Mouse (Mus musculus) testis, adult 2 months (tissue): ENCODE results near the gene Uqcr11. TPM values are rescaled to one million over a fixed set of nuclear protein-coding genes. Genes with fewer than 3 reads are reported as not detected.

Experiments
- H3K27ac ChIP-seq: fragments of 200-500 bp; 2 replicates; pipeline ENCODE4 v1.5.1; 2012; ENCODE audit warnings: low read depth, low read length; ENCODE audit not compliant: control insufficient read depth, insufficient read depth
- H3K27me3 ChIP-seq: fragments of 200-500 bp; 2 replicates; pipeline ENCODE4 v1.6.1; 2012; ENCODE audit warnings: mild to moderate bottlenecking, low read length, moderate library complexity; ENCODE audit not compliant: control insufficient read depth, insufficient read depth
- H3K36me3 ChIP-seq: fragments of 200-500 bp; 2 replicates; pipeline ENCODE4 v1.6.1; 2012; ENCODE audit warnings: mild to moderate bottlenecking, low read length; ENCODE audit not compliant: control insufficient read depth, insufficient read depth
- H3K4me1 ChIP-seq: fragments of 200-500 bp; 2 replicates; pipeline ENCODE4 v1.6.1; 2012; ENCODE audit warnings: low read length; ENCODE audit not compliant: control insufficient read depth, insufficient read depth
- H3K4me3 ChIP-seq: fragments of 200-500 bp; 2 replicates; pipeline ENCODE4 v1.5.1; 2012; ENCODE audit warnings: low read depth, mild to moderate bottlenecking, low read length, moderate library complexity, mixed read lengths; ENCODE audit not compliant: control insufficient read depth
- CTCF ChIP-seq: fragments of 200-500 bp; IDR thresholded peaks from 2 replicates; pipeline ENCODE4 v1.5.1; 2012; ENCODE audit warnings: low read depth, mild to moderate bottlenecking, inconsistent platforms, low read length, moderate library complexity; ENCODE audit not compliant: control insufficient read depth, insufficient read depth, insufficient replicate concordance
- POLR2A ChIP-seq: fragments of 200-500 bp; IDR thresholded peaks from 2 replicates; pipeline ENCODE4 v1.6.1; 2012; ENCODE audit warnings: low read depth, mild to moderate bottlenecking, inconsistent platforms, low read length, moderate library complexity; ENCODE audit not compliant: control insufficient read depth
- polyA plus RNA-seq: library from polyadenylated mRNA; depleted of rRNA; stranded (reverse); fragments of >200 nt; gene quantifications from 2 replicates; pipeline ENCODE4 v1.2.3, GENCODE M21; 2012

Gene Uqcr11
- polyA plus RNA-seq, 1 experiment = 446 TPM

DNA sequence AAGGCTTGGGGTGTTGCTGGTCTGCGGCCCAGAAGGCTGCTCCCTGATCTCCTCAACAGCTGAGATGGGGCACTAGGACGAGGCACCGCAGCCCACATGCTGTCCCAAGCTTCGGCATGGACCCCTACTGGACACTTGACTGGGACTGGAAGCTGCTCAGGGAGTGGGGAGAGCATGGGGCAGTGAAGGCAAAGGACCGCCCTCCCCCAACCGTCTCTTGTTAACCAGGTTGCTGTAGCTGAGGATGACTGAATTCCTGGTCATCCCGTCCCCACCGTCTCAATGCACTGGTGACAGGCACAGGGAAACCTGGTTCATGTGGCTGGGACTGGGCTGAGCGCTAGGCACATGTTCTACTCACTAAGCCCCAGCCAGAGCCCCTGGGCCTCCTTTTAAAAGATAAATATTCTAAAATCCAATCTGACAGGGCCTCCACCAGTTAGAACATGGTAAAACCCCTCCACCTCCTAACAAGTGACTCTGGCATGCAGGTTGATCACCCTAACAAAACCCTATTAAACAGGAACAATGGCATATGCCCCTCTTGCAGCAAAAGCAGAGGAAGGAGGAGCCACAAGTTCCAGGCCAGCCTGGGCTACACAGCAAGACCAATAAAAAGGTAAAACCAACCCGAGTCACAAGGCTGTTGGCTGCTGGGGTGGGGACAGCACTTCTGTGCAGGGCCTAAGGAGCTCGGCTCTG, 9.7 kb downstream of the Uqcr11 start:
- H3K27ac ChIP-seq = no peak overlapping the region
- H3K36me3 ChIP-seq = no peaks in the 10 kb centered on the region; the same call in 1 of the 2 replicates
- no peak for TF ChIP-seq CTCF
- no peak for TF ChIP-seq POLR2A
- H3K4me3 ChIP-seq = no peak overlapping the region
- H3K4me1 ChIP-seq = peaks cover 15% of the 10 kb centered on the region
- no peaks in the 10 kb centered on the region for H3K27me3 ChIP-seq

DNA sequence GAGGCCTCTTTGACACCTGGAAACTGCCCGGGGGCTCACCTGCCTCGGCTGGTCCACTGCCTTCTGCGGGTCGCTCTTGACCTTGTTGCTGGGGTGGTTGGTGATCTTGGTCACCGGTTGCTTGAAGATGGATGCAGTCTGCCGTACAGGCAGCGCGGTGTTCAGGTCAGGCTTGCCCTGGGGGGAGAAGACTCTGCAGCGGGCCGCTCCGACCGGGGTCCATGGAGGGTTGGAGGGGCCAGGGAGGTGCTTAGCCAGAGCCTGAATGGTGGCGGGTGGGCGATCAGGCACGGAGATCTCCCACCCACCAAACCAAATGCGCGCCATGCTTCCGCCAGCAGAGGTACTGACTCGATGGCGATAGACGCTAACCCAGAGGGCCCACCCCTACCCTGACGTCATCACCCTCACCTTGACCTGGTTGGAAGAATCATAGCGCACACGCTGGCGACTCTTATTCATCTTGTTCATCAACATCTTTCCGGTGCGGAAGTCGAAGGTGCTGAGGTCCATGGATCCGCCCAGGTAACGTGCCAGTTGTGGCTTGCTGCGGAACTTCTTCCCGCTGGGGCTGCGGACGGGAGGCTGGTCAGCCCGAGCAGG, 11.5 kb downstream of the Uqcr11 start:
- Histone ChIP-seq H3K4me3 (no peak overlapping the region), H3K36me3 (no peaks in the 10 kb centered on the region; the same call in 1 of the 2 replicates), H3K27ac (no peak overlapping the region), H3K27me3 (no peaks in the 10 kb centered on the region), H3K4me1 (peaks cover 11% of the 10 kb centered on the region)
- TF ChIP-seq CTCF (no peak), POLR2A (no peak)

DNA sequence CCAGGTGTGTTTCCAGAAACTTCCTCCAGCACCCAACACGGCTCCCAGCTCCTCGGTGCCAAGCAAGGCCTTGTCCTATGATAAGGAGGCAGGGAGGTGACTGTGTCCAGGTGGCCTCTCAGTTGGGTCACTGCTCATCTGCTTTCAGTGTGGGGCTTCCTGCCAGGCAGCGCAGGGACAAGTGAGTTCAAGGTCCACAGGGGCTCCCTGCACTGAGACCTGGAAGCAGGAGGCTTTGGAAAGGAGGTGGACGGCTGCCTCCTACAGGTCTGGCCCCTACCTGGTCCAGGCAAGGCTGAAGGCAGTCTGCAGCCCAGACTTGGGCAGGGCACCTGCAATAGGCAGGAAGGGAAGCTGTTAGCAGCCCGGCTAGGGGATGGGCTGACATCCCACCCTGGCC, 13.9 kb downstream of the Uqcr11 start:
- H3K27ac ChIP-seq = no peak overlapping the region
- TF ChIP-seq POLR2A = no peak
- H3K4me1 ChIP-seq = peaks cover 14% of the 10 kb centered on the region
- no peaks in the 10 kb centered on the region for H3K27me3 ChIP-seq
- no peaks in the 10 kb centered on the region; the same call in 1 of the 2 replicates for H3K36me3 ChIP-seq
- no peak overlapping the region for H3K4me3 ChIP-seq

DNA sequence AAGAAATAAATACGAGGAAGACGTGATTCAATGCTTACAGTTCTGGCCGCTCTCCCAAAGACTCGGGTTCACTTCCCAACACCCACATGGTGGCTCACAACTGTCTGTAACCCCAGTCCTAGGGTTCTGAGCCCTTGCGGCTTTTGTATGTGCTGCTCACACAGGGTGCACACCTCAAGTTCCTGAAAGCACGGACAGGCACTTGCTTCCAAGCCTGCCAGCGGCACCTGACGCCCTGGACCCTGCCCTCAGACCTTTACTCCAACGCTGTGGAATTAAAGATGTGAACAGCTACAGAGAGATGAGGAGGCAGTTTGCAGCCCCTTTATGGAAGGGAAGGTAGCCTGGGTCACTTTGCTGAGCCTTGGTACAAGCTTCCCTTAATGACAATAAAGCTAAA, 15.9 kb downstream of the Uqcr11 start:
- Histone ChIP-seq H3K4me3 (no peak overlapping the region), H3K27me3 (no peaks in the 10 kb centered on the region), H3K36me3 (no peaks in the 10 kb centered on the region; the same call in 1 of the 2 replicates), H3K27ac (no peak overlapping the region), H3K4me1 (peaks cover 17% of the 10 kb centered on the region)
- TF ChIP-seq CTCF = no peak
- no peak for TF ChIP-seq POLR2A

DNA sequence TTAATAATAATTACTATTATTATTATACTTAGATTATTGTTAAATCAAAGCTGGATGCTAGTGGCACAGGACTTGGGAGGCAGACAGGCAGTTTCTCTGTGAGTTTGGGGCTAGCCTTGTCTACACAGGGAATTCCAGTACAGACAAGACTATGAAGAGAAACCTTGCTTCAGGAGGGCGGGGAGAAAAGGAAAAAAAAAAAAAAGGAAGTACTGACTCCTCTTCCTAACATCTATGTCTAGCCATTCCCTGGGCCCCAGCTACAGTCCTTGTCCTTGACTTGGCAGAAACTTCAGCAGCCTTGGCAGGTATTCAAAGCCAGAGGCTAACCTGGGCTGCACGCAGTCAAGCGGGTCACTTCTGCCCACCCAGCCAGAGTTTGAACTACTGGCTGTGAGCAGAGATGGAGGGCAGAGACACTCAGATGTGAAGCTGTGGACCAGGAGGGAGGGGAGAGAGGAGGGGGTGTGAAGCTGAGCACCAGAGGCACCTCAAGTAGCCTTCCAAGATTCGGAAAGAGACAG, 17.4 kb downstream of the Uqcr11 start:
- Histone ChIP-seq H3K27ac (no peak overlapping the region), H3K36me3 (no peaks in the 10 kb centered on the region; the same call in 1 of the 2 replicates), H3K27me3 (no peaks in the 10 kb centered on the region), H3K4me1 (peaks cover 17% of the 10 kb centered on the region), H3K4me3 (peak overlapping the region; percentile 20; the same call in 1 of the 2 replicates)
- no peak for TF ChIP-seq POLR2A
- TF ChIP-seq CTCF = no peak

DNA sequence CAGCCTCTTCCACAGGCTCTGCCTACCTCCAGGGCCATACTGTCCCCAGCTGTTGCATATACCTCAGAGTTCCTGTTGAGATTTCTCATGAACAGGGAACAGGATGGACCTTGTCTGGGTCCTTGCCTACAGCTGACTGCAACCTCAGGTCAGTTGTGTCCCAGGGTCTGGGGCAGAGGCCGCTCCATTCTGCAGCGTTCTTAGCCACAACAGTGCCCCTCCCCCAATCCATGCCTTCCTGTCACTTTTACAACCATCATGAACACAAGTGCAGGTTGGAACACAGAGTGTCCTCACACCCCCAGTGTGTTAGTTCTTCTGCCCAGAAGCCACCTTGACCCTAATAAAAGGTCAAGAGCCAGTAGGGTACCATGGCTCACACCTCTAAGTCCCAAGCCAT, 17.9 kb downstream of the Uqcr11 start:
- no peaks in the 10 kb centered on the region; the same call in 1 of the 2 replicates for H3K36me3 ChIP-seq
- H3K27me3 ChIP-seq = no peaks in the 10 kb centered on the region
- peak overlapping the region; percentile 91 for H3K4me3 ChIP-seq
- TF ChIP-seq CTCF (no peak), POLR2A (no peak)
- peaks cover 17% of the 10 kb centered on the region for H3K4me1 ChIP-seq
- peak overlapping the region; percentile 88 for H3K27ac ChIP-seq

DNA sequence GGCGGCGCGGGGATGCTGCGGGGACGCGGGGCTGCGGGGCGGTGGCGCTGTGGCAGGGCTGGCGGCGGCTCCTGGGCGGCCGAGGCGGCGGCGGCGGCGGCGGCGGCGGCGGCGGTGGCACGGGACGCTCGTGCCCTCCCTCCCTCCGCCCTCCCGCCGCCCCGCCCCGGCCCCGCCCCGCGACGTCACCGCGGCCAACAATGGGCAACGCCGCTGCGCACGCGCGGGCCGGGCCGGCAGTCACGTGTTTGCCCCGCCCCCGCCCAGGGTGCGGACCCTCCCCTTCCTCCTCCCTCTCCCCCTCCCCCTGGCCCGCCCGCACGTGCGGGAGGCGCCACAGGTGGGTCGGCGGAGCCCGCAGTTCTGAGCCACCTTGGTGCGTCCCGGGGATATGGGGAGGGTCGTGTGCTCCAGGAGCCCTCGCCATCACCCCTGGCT, 19.1 kb downstream of the Uqcr11 start, which contains the start of gene Mex3d:
Gene Mex3d (minus strand): TSS at position 138 of the 438 bp plus-strand sequence.
- TF ChIP-seq CTCF = no peak
- TF ChIP-seq POLR2A = peak; percentile 74; the same call in 1 of the 2 replicates
- Histone ChIP-seq H3K4me1 (peaks cover 17% of the 10 kb centered on the region), H3K36me3 (no peaks in the 10 kb centered on the region; the same call in 1 of the 2 replicates), H3K27me3 (no peaks in the 10 kb centered on the region), H3K4me3 (peak within 1 kb of the TSS; percentile 94), H3K27ac (peak within 1 kb of the TSS; percentile 88)
